Mouse (Mus musculus) CH12.LX (cell line): ENCODE results near the gene Bcl2l11. TPM values are rescaled to one million over a fixed set of nuclear protein-coding genes. Genes with fewer than 3 reads are reported as not detected.

Experiments
- DNase-seq: peaks from one replicate; pipeline ENCODE4 v3.0.0-alpha.2; 2013; ENCODE audit errors: extremely low read depth
- H3K27ac ChIP-seq: 2 replicates; pipeline ENCODE4 v1.5.1; 2012; ENCODE audit warnings: low read depth, mild to moderate bottlenecking, control low read depth, moderate library complexity; ENCODE audit not compliant: insufficient read depth
- H3K27me3 ChIP-seq: replicated peaks from 2 replicates; pipeline ENCODE3; 2012; ENCODE audit warnings: inconsistent platforms
- H3K36me3 ChIP-seq, 2 experiments: replicated peaks in 1 of 2; 2 replicates each; pipeline versions ENCODE3 to v1.6.1; 2012; ENCODE audit warnings: inconsistent platforms in 1 of 2, low read length in 1 of 2, mild to moderate bottlenecking in 1 of 2, mixed read lengths in 1 of 2, moderate library complexity in 1 of 2; ENCODE audit not compliant: control insufficient read depth in 1 of 2, insufficient read depth in 1 of 2
- H3K4me1 ChIP-seq, 2 experiments: 2 replicates each; pipeline ENCODE4 v1.6.1; 2012; ENCODE audit warnings: inconsistent platforms in 1 of 2, moderate library complexity in 1 of 2; ENCODE audit not compliant: insufficient read depth in 2 of 2, control insufficient read depth in 1 of 2
- H3K4me2 ChIP-seq: 2 replicates; pipeline ENCODE4 v1.6.1; 2012; ENCODE audit warnings: low read depth, mild to moderate bottlenecking, control low read depth; ENCODE audit not compliant: poor library complexity, insufficient read depth, severe bottlenecking
- H3K4me3 ChIP-seq, 3 experiments: fragments of 150-350 bp in 1 of 3; sonication (generic) in 1 of 3; replicated peaks in 1 of 3; 2 replicates each; pipeline versions ENCODE3 to v1.5.1; 2011 to 2012; ENCODE audit warnings: low read depth in 2 of 3, low read length in 2 of 3, mild to moderate bottlenecking in 2 of 3, moderate library complexity in 2 of 3, control low read depth in 1 of 3, improper control_type of control experiment in 1 of 3, inconsistent platforms in 1 of 3, mixed read lengths in 1 of 3; ENCODE audit not compliant: poor library complexity in 1 of 3
- H3K79me2 ChIP-seq: replicated peaks from 2 replicates; pipeline ENCODE4 v1.6.1; 2012; ENCODE audit warnings: mild to moderate bottlenecking, moderate library complexity; ENCODE audit not compliant: control insufficient read depth, poor library complexity, insufficient read depth, severe bottlenecking; ENCODE audit errors: extremely low read depth
- H3K9ac ChIP-seq: 2 replicates; pipeline ENCODE4 v1.6.1; 2012; ENCODE audit warnings: low read depth, mild to moderate bottlenecking, control low read depth, moderate library complexity; ENCODE audit not compliant: insufficient read depth
- H3K9me3 ChIP-seq: replicated peaks from 2 replicates; pipeline ENCODE3; 2012; ENCODE audit warnings: low read length, inconsistent platforms, mixed read lengths
- BHLHE40 ChIP-seq: IDR thresholded peaks from 2 replicates; pipeline ENCODE4 v1.6.1; 2011; ENCODE audit warnings: mild to moderate bottlenecking, low read depth, low read length, improper control_type of control experiment
- CHD1 ChIP-seq: IDR thresholded peaks from 2 replicates; pipeline ENCODE4 v1.6.1; 2012; ENCODE audit warnings: low read depth, low read length, improper control_type of control experiment, inconsistent platforms
- CHD2 ChIP-seq: IDR thresholded peaks from 2 replicates; pipeline ENCODE4 v1.6.1; 2011; ENCODE audit warnings: low read length, improper control_type of control experiment
- CTCF ChIP-seq, 2 experiments: IDR thresholded peaks in 1 of 2; conservative IDR thresholded peaks in 1 of 2; 2 replicates each; pipeline ENCODE4 v1.5.1; 2011 to 2012; ENCODE audit warnings: low read depth in 2 of 2, low read length in 2 of 2, improper control_type of control experiment in 1 of 2, inconsistent platforms in 1 of 2, mild to moderate bottlenecking in 1 of 2, moderate library complexity in 1 of 2
- ELF1 ChIP-seq: IDR thresholded peaks from 2 replicates; pipeline ENCODE4 v1.6.1; 2014; ENCODE audit warnings: low read depth, mild to moderate bottlenecking, inconsistent platforms, low read length, improper control_type of control experiment
- ETS1 ChIP-seq: conservative IDR thresholded peaks from 2 replicates; pipeline ENCODE4 v1.6.1; 2012; ENCODE audit warnings: low read depth, mild to moderate bottlenecking, inconsistent platforms, low read length, improper control_type of control experiment, moderate library complexity
- GABPA ChIP-seq: IDR thresholded peaks from 2 replicates; pipeline ENCODE4 v1.6.1; 2012; ENCODE audit warnings: low read depth, low read length, improper control_type of control experiment, inconsistent platforms; ENCODE audit not compliant: insufficient replicate concordance
- JUN ChIP-seq: IDR thresholded peaks from 2 replicates; pipeline ENCODE4 v1.6.1; 2011; ENCODE audit warnings: low read depth, mild to moderate bottlenecking, low read length, improper control_type of control experiment, moderate library complexity; ENCODE audit not compliant: insufficient read depth
- MAZ ChIP-seq: IDR thresholded peaks from 2 replicates; pipeline ENCODE4 v1.6.1; 2012; ENCODE audit warnings: low read depth, mild to moderate bottlenecking, inconsistent platforms, low read length, improper control_type of control experiment, moderate library complexity
- MEF2A ChIP-seq: IDR thresholded peaks from 2 replicates; pipeline ENCODE4 v1.6.1; 2014; ENCODE audit warnings: low read depth, mild to moderate bottlenecking, inconsistent platforms, low read length, improper control_type of control experiment, borderline replicate concordance
- NELFE ChIP-seq: IDR thresholded peaks from 2 replicates; pipeline ENCODE4 v1.6.1; 2011; ENCODE audit warnings: low read depth, low read length, improper control_type of control experiment
- NRF1 ChIP-seq: IDR thresholded peaks from 2 replicates; pipeline ENCODE4 v1.6.1; 2014; ENCODE audit warnings: low read depth, mild to moderate bottlenecking, inconsistent platforms, low read length, improper control_type of control experiment, moderate library complexity
- PAX5 ChIP-seq: IDR thresholded peaks from 2 replicates; pipeline ENCODE4 v1.6.1; 2012; ENCODE audit warnings: low read length, inconsistent platforms, mixed read lengths
- RAD21 ChIP-seq: IDR thresholded peaks from 2 replicates; pipeline ENCODE4 v1.6.1; 2011; ENCODE audit warnings: low read depth, mild to moderate bottlenecking, low read length, improper control_type of control experiment, moderate library complexity
- RCOR1 ChIP-seq: conservative IDR thresholded peaks from 2 replicates; pipeline ENCODE4 v1.6.1; 2012; ENCODE audit warnings: low read depth, mild to moderate bottlenecking, inconsistent platforms, low read length, improper control_type of control experiment
- SMC3 ChIP-seq: IDR thresholded peaks from 2 replicates; pipeline ENCODE4 v1.6.1; 2011; ENCODE audit warnings: low read depth, low read length, improper control_type of control experiment
- TCF12 ChIP-seq: IDR thresholded peaks from 2 replicates; pipeline ENCODE4 v1.6.1; 2014; ENCODE audit warnings: low read depth, mild to moderate bottlenecking, inconsistent platforms, low read length, improper control_type of control experiment
- USF2 ChIP-seq: conservative IDR thresholded peaks from 2 replicates; pipeline ENCODE4 v1.6.1; 2011; ENCODE audit warnings: low read depth, low read length, improper control_type of control experiment
- ZKSCAN1 ChIP-seq: IDR thresholded peaks from 2 replicates; pipeline ENCODE4 v1.6.1; 2012; ENCODE audit warnings: low read depth, inconsistent platforms, low read length, improper control_type of control experiment, borderline replicate concordance
- ZNF384 ChIP-seq: IDR thresholded peaks from 2 replicates; pipeline ENCODE4 v1.6.1; 2012; ENCODE audit warnings: low read depth, low read length, improper control_type of control experiment, inconsistent platforms
- dilution Hi-C: fragments of 300-500 bp; cut with MboI; formaldehyde crosslinking; loops from 2 replicates; pipeline ENCODE4 v1.14.3; 2020; ENCODE audit warnings: low sequenced_read_pairs; ENCODE audit not compliant: extremely low pct_unique_long_range_greater_than_20kb, extremely low pct_ligation_motif_present
- in situ Hi-C: fragments of 300-500 bp; cut with MboI; formaldehyde crosslinking; loops from 3 replicates; pipeline ENCODE4 v1.14.3; 2019; ENCODE audit warnings: low sequenced_read_pairs, low pct_ligation_motif_present, low pct_unique_long_range_greater_than_20kb, mixed read lengths
- polyA plus RNA-seq: library from polyadenylated mRNA; unstranded; fragments of >175 nt; gene quantifications from 2 replicates; pipeline ENCODE4 v1.2.1, GENCODE M21; 2012; ENCODE audit warnings: low read depth; ENCODE audit not compliant: insufficient read length
- total RNA-seq, 2 experiments: library from RNA; depleted of rRNA; stranded (reverse); fragments of 300-350 nt in 1 of 2; fragments of >200 nt in 1 of 2; gene quantifications; 2 replicates each; pipeline ENCODE4 v1.2.3; 2012 to 2014

Bcl2l11 gene
- total and polyA plus RNA-seq, 3 experiments, result 7.8 to 24.6 (median 11.6) TPM

GRCm38 (mm10) chr2:128152845-128153550, 27.2 kb downstream of the Bcl2l11 start (continued):
- TF ChIP-seq ZKSCAN1 (no peak), BHLHE40 (peak; percentile 97), PAX5 (no peak), JUN (no peak), CHD2 (no peak), NELFE (no peak), MAZ (no peak), ETS1 (peak; percentile 93), RAD21 (peak; percentile 1; the same call in 1 of the 2 replicates), SMC3 (peak; percentile 3; the same call in 1 of the 2 replicates), ZNF384 (peak; percentile 91), ELF1 (0 out of 2 replicates have a peak, but pooled peaks have one; percentile 18), CTCF (conservative IDR thresholded peaks at IDR 0.05 in 1 of 2, IDR thresholded peaks at IDR 0.05 in 1 of 2; ENCODE audit: low read depth in 2 of 2, low read length in 2 of 2) (no peak), RCOR1 (no peak), CHD1 (no peak), GABPA (no peak), USF2 (no peak), NRF1 (no peak), MEF2A (peak; percentile 41; the same call in 1 of the 2 replicates)

- no peak for TF ChIP-seq MEF2A
- TF ChIP-seq TCF12, result no peak
- 0 out of 2 replicates have a peak, but pooled peaks have one; percentile 19 for TF ChIP-seq BHLHE40
- peaks cover 10 to 84% of the 10 kb centered on the region in 2 experiments for H3K36me3 ChIP-seq
- H3K4me1 ChIP-seq, result peaks cover 39 to 81% of the 10 kb centered on the region in 2 experiments
- in situ Hi-C loops (no loop called here), dilution Hi-C loops (no loop called here)
- H3K4me3 ChIP-seq, result peak overlapping the region in 1 of 3 experiments; percentile 9
- H3K79me2 ChIP-seq, result no peaks in the 10 kb centered on the region
- no peak overlapping the region for H3K9ac ChIP-seq
- peaks cover 4% of the 10 kb centered on the region for H3K9me3 ChIP-seq
- H3K27ac ChIP-seq, result peak overlapping the region; percentile 59
- 0 out of 2 replicates have a peak overlapping the region, but pooled peaks have one; percentile 30 for H3K4me2 ChIP-seq
- no peak for DNase-seq
- H3K27me3 ChIP-seq, result no peaks in the 10 kb centered on the region
Observed at GRCm38 (mm10) chr2:128153551-128153910, 27.7 kb downstream of the Bcl2l11 start.
